Mouse (Mus musculus) lung, postnatal 4 days (tissue): Measurements from ENCODE around the gene Tgm4.

Experiments used
- DNase-seq, 2 experiments: peaks; one replicate each; pipeline ENCODE4 v3.0.0; 2021

The Tgm4 gene

DNA sequence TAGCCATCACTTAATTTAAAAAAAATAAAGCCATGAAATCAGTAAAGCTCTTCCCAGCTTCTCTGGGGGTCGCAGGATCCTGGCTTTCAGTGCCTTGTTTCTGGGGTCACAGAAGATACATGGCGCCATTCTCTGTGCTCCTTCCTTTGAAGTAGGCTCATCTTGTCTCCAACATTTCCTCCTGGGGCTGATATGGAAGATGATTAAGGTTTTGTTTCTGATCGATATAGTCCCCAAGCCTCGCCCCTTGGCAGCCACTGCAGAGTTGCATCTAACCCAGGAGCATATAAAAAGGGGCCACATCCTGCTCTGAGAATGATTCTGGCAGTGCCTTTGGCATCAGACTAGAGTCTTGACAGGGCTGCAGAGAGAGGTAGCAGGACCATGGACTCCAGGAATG is at the start of gene Tgm4:
Gene Tgm4 (plus strand): TSS at position 301 of the 400 bp plus-strand sequence.
- DNase-seq: no peak

- no peak for DNase-seq
Measured at GRCm38 (mm10) chr9:122998406-122999192, 35.9 kb upstream of the Tgm4 start.

DNA sequence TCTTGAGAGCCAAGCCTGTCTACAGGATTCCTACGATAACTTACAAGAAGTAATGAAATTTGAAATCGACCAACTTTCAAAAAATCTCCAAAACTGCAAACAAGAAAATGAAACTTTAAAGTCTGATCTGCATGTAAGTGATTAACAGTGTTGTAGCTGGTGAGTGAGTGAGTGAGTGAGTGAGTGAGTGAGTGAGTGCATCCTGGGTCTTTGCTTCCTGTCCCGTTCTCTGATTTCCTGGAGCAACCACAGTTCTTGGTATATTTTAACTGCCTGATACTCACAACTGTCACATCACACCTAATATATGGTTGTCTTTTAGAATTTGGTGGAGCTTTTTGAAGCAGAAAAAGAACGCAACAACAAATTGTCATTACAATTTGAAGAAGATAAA is 35.3 kb upstream of the Tgm4 start:
- DNase-seq: no peak

GRCm38 (mm10) chr9:123004718-123005117 is 29.8 kb upstream of the Tgm4 start:
- no peak for DNase-seq

- DNase-seq: no peak
Measured at GRCm38 (mm10) chr9:123006071-123006470, 28.5 kb upstream of the Tgm4 start.

- DNase-seq: peak; percentile 89 to 94
Measured at GRCm38 (mm10) chr9:123020995-123021631, 13.4 kb upstream of the Tgm4 start, which contains the start of gene Tmem42. Gene Tmem42, plus strand, starts transcription at chr9:123021326.

DNA sequence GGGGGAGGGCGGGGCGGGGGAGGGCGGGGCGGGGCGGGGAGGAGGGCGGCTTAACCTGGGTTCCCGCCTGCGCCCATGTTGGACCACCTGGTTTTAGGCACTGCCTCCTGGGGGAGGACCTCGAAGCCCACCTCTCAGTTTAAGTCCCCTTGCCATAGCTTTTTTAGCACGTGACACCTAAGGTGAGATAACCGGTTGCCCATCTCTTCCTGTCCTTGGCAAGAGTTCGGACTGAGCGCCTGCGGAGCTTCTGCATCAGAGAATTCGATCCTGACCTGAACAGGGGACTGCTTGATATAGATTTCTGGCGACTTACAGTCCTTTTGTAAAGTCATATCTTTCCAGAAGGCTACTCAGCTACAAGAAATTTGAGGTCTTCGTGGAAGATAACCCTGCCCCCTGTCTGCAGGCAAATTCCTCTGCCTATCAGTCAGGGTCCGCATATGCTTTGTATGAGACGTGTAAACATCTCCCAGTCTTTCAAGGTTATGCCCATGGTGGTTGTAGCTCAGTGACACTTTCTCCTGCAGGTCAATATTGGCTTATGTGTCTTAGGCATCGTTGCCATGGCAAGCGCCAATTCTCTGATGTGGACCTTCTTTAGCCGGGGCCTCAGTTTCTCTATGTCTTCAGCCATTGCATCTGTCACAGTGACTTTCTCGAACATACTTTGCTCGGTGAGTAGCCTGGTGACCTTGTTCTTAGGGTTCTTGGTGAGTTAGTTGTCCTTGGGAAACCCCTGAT is 12.7 kb upstream of the Tgm4 start:
- DNase-seq: no peak

- no peak for DNase-seq
Measured at GRCm38 (mm10) chr9:123024201-123024600, 10.3 kb upstream of the Tgm4 start.

GRCm38 (mm10) chr9:123031496-123032246 is 2.9 kb upstream of the Tgm4 start:
- no peak for DNase-seq

DNA sequence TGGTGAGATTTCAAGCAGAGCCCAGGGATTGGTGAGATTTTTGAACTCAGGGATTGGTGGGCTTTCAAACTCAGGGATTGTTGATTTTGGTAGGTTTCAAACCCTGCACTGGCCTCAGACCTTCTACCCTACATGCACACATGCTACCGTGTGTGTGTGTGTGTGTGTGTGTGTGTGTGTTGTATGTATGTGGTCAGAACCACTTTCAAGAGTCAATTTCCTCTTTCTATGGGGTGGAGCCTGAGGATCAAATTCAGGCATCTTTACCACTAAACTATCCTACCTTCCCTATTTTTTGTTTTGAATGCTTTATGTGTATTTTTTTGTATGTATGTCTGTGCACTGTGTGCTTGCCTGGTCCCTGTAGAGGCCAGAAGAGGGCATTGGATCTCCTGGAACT is 13.1 kb downstream of the Tgm4 start:
- no peak for DNase-seq

- DNase-seq: peak in 1 of 2 experiments; percentile 21
Measured at GRCm38 (mm10) chr9:123058724-123059292, 24.3 kb downstream of the Tgm4 start.

DNA sequence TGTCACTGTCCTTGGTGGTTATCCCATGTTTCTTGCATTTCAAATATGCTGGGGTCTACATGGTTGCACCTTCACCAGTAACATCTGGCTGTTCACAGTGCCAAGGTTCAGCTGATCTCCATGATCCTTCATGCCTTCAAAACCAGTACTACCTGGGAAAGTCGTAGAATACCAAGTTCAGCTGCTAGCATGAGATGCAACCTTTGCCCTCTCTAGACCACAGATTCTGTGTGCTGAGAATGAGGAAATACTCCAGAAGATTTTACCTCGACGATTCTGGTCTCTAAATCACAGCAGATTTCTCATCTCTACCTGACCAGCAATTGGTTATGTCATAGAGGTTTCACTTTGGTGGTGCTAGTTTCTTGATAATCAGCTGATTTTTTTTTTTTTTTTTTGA is 25.6 kb downstream of the Tgm4 start:
- no peak for DNase-seq

- DNase-seq: no peak
Measured at GRCm38 (mm10) chr9:123079149-123079548, 44.6 kb downstream of the Tgm4 start.

DNA sequence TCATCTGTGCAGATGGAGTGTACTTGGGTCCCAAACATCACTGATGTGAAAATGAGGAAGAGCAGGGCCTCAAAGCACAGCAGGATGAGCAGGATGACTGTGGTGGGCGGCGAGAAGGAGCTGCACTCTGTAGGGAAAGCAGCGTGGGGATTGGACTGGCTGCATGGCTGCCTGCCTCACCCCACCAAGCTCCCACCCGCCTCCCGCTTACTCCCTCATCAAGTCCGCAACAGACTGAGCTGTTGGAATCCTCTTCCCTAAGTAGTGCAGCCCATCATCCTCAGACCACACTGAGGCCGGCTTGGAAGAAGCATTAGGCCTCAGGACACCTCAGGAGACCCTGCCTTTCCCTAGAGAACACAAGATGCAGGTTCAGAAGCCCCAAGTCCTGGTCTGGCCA is 45.8 kb downstream of the Tgm4 start:
- DNase-seq: no peak

- DNase-seq: no peak
Measured at GRCm38 (mm10) chr9:123080796-123081195, 46.3 kb downstream of the Tgm4 start.

GRCm38 (mm10) chr9:123085373-123085772 is 50.8 kb downstream of the Tgm4 start:
- peak; percentile 38 to 69 for DNase-seq

DNA sequence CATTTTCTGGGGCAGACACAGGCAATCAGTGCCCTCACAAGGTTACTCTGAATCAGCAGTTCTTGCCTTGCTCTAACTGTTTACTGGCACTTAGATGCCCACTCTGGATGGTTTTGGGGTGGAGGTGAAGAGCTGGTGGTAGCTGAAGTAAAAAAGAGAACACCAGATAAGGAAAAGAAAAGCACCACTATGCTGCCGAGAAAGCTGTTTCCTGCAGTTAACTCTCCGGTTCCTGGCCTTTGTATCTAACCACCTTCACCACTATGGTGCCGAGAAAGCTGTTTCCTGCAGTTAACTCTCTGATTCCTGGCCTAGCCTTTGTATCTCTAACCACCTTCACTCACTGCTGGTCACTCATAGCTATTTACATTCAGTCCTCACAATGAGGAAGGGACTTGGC is 53.0 kb downstream of the Tgm4 start:
- DNase-seq: no peak

- DNase-seq: no peak
Measured at GRCm38 (mm10) chr9:123090844-123091243, 56.3 kb downstream of the Tgm4 start.

GRCm38 (mm10) chr9:123099631-123100455 is 65.3 kb downstream of the Tgm4 start:
- DNase-seq: no peak

DNA sequence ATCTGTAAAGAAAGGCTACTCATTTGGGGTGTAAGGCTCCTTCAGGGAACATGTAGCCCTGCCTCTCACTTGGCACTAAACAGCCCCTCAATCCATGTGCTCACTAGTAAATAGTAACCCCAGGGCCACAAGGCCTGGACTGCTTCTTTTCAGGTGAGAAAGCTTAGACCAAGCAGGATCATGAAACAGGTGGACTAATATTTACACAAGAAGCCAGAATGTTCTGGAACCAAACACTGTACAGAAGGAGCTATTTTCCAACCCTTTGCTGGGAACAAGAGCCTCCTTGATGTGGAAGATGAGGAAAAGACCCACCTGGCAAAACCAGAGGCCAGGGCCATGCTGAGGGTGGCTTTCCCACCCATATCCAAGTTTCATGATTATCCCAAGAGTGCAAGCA is 68.9 kb downstream of the Tgm4 start:
- DNase-seq: no peak

DNA sequence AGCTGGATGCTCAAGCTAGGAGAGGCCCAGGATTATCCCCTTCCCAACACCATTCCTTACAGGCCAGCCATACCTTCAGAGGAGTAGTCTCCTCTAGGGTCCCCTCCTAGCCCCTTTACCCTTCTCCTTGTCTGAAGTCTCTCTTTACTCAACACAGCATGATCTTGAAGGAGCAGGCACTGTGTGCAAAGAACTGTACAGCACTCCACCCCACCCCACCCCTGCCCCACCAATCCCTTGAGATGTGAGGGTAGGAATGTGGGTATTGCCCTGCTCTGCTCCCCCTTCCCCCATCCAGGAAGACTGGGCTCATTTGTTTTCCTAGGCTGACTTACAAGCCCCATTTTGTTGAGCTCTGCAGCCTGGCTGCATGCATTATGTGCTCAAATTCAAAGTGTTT is 69.8 kb downstream of the Tgm4 start:
- peak in 1 of 2 experiments; percentile 47 for DNase-seq

GRCm38 (mm10) chr9:123107186-123107585 is 72.7 kb downstream of the Tgm4 start:
- DNase-seq: no peak
